In genomic region chr6:72362132-72363028, GRCm38 (mm10) we compare ENCODE assay signal across 8 mouse cellular contexts. TPM values are rescaled to one million over a fixed set of nuclear protein-coding genes. Genes with fewer than 3 reads are reported as not detected.
DNase-seq lines count a peak whose midpoint lies in the region; ATAC-seq and TF ChIP-seq lines count a peak whose summit lies in the region.

No protein-coding gene starts in this region.

- DNase-seq in MEL (ENCODE audit: low read depth, low spot score) = peak; percentile 99
- peak; percentile 96 to 98 for DNase-seq in cerebellum, adult 2 months
- DNase-seq in forebrain, postnatal 0 days = peak; percentile 97
- peak; percentile 96 for DNase-seq in heart, postnatal 4 days
- DNase-seq in layer of hippocampus, adult 8-10 months (ENCODE audit: low spot score in 2 of 2) = peak; percentile 97 to 98
- DNase-seq in ovary, adult 18-20 months (ENCODE audit: low spot score) = peak; percentile 96
- peak; percentile 98 for DNase-seq in thymus, postnatal 0 days (ENCODE audit: low spot score)

- peak; percentile 99 for ATAC-seq in forebrain, postnatal 0 days
- ATAC-seq in lung, embryonic 15.5 days (ENCODE audit: borderline replicate concordance, extremely low read depth, low FRiP score, low TSS enrichment) = peak; percentile 97

- H3K79me2 ChIP-seq in MEL (ENCODE audit: control insufficient read depth, insufficient read depth, low read length, poor library complexity) = peaks cover 8% of the 10 kb centered on the region

- TF ChIP-seq EP300 in MEL (IDR thresholded peaks at IDR 0.05; ENCODE audit: low read depth in 1 of 2, low read length in 2 of 2) = peak in 1 of 2 experiments; percentile 28; a peak in 1 of 4 replicates

- under 1% methylated on average over 42 of the region's 42 CpGs for WGBS in cerebellum, adult 2 months
- WGBS in forebrain, postnatal 0 days = under 1% methylated on average over 42 of the region's 42 CpGs
- under 1% methylated on average over 42 of the region's 42 CpGs for WGBS in lung, embryonic 15.5 days

- H3K27ac ChIP-seq in MEL (ENCODE audit: control insufficient read depth, low read depth, low read length) = peak overlapping the region; percentile 90
- H3K27ac ChIP-seq in cerebellum, adult 2 months (ENCODE audit: insufficient read depth, low read length) = peak overlapping the region; percentile 48; the same call in 1 of the 2 replicates
- peak overlapping the region; percentile 68 for H3K27ac ChIP-seq in forebrain, postnatal 0 days (ENCODE audit: low read depth, low read length)
- peak overlapping the region; percentile 86 for H3K27ac ChIP-seq in lung, embryonic 15.5 days

- no peak for TF ChIP-seq RAD21 in MEL (IDR thresholded peaks at IDR 0.05; ENCODE audit: low read depth, low read length)

- peak in 1 of 3 experiments; percentile 30; a peak in 4 of 6 replicates for TF ChIP-seq CTCF in MEL (IDR thresholded peaks at IDR 0.05 in 2 of 3, conservative IDR thresholded peaks at IDR 0.05 in 1 of 3; ENCODE audit: control insufficient read depth in 1 of 3, insufficient read depth in 1 of 3, low read depth in 2 of 3, low read length in 3 of 3, poor library complexity in 1 of 3, severe bottlenecking in 1 of 3)
- peak; percentile 37; the same call in 1 of the 2 replicates for TF ChIP-seq CTCF in cerebellum, adult 2 months (IDR thresholded peaks at IDR 0.05; ENCODE audit: borderline replicate concordance, insufficient read depth, low read depth, low read length)
- TF ChIP-seq CTCF in forebrain, postnatal 0 days (IDR thresholded peaks at IDR 0.05; ENCODE audit: low read depth) = peak; percentile 65

- H3K4me3 ChIP-seq in MEL (ENCODE audit: control insufficient read depth in 1 of 2, insufficient read depth in 1 of 2, low read depth in 2 of 2, low read length in 2 of 2) = peak overlapping the region; percentile 80 to 84
- peak overlapping the region; percentile 75 for H3K4me3 ChIP-seq in cerebellum, adult 2 months (replicated peaks; ENCODE audit: insufficient read depth, low read depth, low read length)
- H3K4me3 ChIP-seq in forebrain, postnatal 0 days (ENCODE audit: low read depth, low read length) = peak overlapping the region; percentile 73
- peak overlapping the region; percentile 77 for H3K4me3 ChIP-seq in lung, embryonic 15.5 days

- H3K4me2 ChIP-seq in forebrain, postnatal 0 days (ENCODE audit: low read depth) = peak overlapping the region; percentile 67
- H3K4me2 ChIP-seq in lung, embryonic 15.5 days = peak overlapping the region; percentile 74

- peak overlapping the region; percentile 86 for H3K9ac ChIP-seq in MEL (ENCODE audit: control insufficient read depth, low read depth, low read length, poor library complexity, severe bottlenecking)
- peak overlapping the region; percentile 71 for H3K9ac ChIP-seq in forebrain, postnatal 0 days
- peak overlapping the region; percentile 71 for H3K9ac ChIP-seq in lung, embryonic 15.5 days

- no peaks in the 10 kb centered on the region for H3K9me3 ChIP-seq in MEL (replicated peaks; ENCODE audit: insufficient read depth, low read length)
- H3K9me3 ChIP-seq in forebrain, postnatal 0 days (ENCODE audit: low read length) = no peaks in the 10 kb centered on the region
- no peaks in the 10 kb centered on the region for H3K9me3 ChIP-seq in lung, embryonic 15.5 days

- peaks cover 0 to 31% of the 10 kb centered on the region in 2 experiments; a peak in 2 of 4 replicates for H3K4me1 ChIP-seq in MEL (ENCODE audit: control insufficient read depth in 1 of 2, insufficient read depth in 2 of 2, low read length in 2 of 2)
- H3K4me1 ChIP-seq in cerebellum, adult 2 months (ENCODE audit: control insufficient read depth, insufficient read depth, low read length) = peaks cover 8% of the 10 kb centered on the region
- peaks cover 7% of the 10 kb centered on the region; the same call in 1 of the 2 replicates for H3K4me1 ChIP-seq in forebrain, postnatal 0 days (ENCODE audit: insufficient read depth)
- H3K4me1 ChIP-seq in lung, embryonic 15.5 days = peaks cover 33% of the 10 kb centered on the region

- H3K27me3 ChIP-seq in MEL (ENCODE audit: control insufficient read depth in 1 of 2, insufficient read depth in 2 of 2, low read length in 2 of 2) = no peaks in the 10 kb centered on the region
- H3K27me3 ChIP-seq in cerebellum, adult 2 months (ENCODE audit: control insufficient read depth, insufficient read depth, low read length) = no peaks in the 10 kb centered on the region
- no peaks in the 10 kb centered on the region for H3K27me3 ChIP-seq in forebrain, postnatal 0 days (ENCODE audit: insufficient read depth, low read length)
- H3K27me3 ChIP-seq in lung, embryonic 15.5 days = no peaks in the 10 kb centered on the region

- H3K36me3 ChIP-seq in MEL (ENCODE audit: control insufficient read depth in 1 of 2, insufficient read depth in 2 of 2, low read length in 2 of 2) = peaks cover 0 to 27% of the 10 kb centered on the region in 2 experiments; a peak in 2 of 4 replicates
- peaks cover 28% of the 10 kb centered on the region for H3K36me3 ChIP-seq in forebrain, postnatal 0 days (ENCODE audit: insufficient read depth)
- peaks cover 22% of the 10 kb centered on the region for H3K36me3 ChIP-seq in lung, embryonic 15.5 days

- TF ChIP-seq POLR2A in MEL (IDR thresholded peaks at IDR 0.05; ENCODE audit: control insufficient read depth in 1 of 2, insufficient read depth in 1 of 2, low read depth in 1 of 2, low read length in 2 of 2, poor library complexity in 1 of 2) = peak; percentile 59 to 95; a peak in 3 of 4 replicates
- TF ChIP-seq POLR2A in cerebellum, adult 2 months (IDR thresholded peaks at IDR 0.05; ENCODE audit: borderline replicate concordance, insufficient read depth, low read length) = peak; percentile 81

RNA-seq across cellular contexts. Expression of gene Rnf181, which starts 4.4 kb away (rescaled TPM):
- 47.2 and 50.7 TPM in 2 replicates for total RNA-seq in MEL (2012; rRNA removed)
- 100 to 1,000 TPM; 107 to 268 TPM for polyA plus RNA-seq in MEL (2012; ENCODE audit: insufficient read depth in 1 of 2, insufficient read length in 2 of 2, low read depth in 1 of 2, low replicate concordance in 2 of 2, missing spikeins in 1 of 2)
- polyA plus RNA-seq in cerebellum, adult 2 months (2012; rRNA removed) = 92.1 and 95.8 TPM in 2 replicates
- total RNA-seq in forebrain, postnatal 0 days (2014; rRNA removed) = 66.9 and 76.3 TPM in 2 replicates
- 117 and 124 TPM in 2 replicates for polyA plus RNA-seq in forebrain, postnatal 0 days (2015; fragmentation: Nextera tagmentation; extraction: Ambion mirVana)
- 10 to 100 TPM; 41.1 to 42.4 TPM for total RNA-seq in heart, postnatal 4 days (2021)
- total RNA-seq in layer of hippocampus, adult 8-10 months (2022) = 10 to 100 TPM; 72.3 to 86.0 (median 78.8) TPM
- 130 and 137 TPM in 2 replicates for polyA plus RNA-seq in lung, embryonic 15.5 days (2015; fragmentation: Nextera tagmentation; extraction: Ambion mirVana)
- polyA plus RNA-seq in thymus, postnatal 0 days (2015; fragmentation: Nextera tagmentation; extraction: Ambion mirVana) = 135 and 138 TPM in 2 replicates

RNA-seq across cellular contexts. Expression of gene Tmem150a, which starts 7.1 kb away (rescaled TPM):
- 0.15 and 0.16 TPM in 2 replicates for total RNA-seq in MEL (2012; rRNA removed)
- 1 to 10 TPM in 1 of 2 experiments, not detected in 1; 2.5 TPM for polyA plus RNA-seq in MEL (2012; ENCODE audit: insufficient read depth in 1 of 2, insufficient read length in 2 of 2, low read depth in 1 of 2, low replicate concordance in 2 of 2, missing spikeins in 1 of 2)
- 19.5 and 19.8 TPM in 2 replicates for polyA plus RNA-seq in cerebellum, adult 2 months (2012; rRNA removed)
- total RNA-seq in forebrain, postnatal 0 days (2014; rRNA removed) = 22.9 and 24.3 TPM in 2 replicates
- 17.2 and 17.5 TPM in 2 replicates for polyA plus RNA-seq in forebrain, postnatal 0 days (2015; fragmentation: Nextera tagmentation; extraction: Ambion mirVana)
- 10 to 100 TPM in 1 of 2 experiments, 1 to 10 TPM in 1; 9.8 to 12.3 TPM for total RNA-seq in heart, postnatal 4 days (2021)
- 10 to 100 TPM; 10.9 to 13.4 (median 11.4) TPM for total RNA-seq in layer of hippocampus, adult 8-10 months (2022)
- polyA plus RNA-seq in lung, embryonic 15.5 days (2015; fragmentation: Nextera tagmentation; extraction: Ambion mirVana) = 12.1 and 12.2 TPM in 2 replicates
- 1.6 and 1.9 TPM in 2 replicates for polyA plus RNA-seq in thymus, postnatal 0 days (2015; fragmentation: Nextera tagmentation; extraction: Ambion mirVana)

RNA-seq across cellular contexts. Expression of gene 0610030E20Rik, which starts 15.3 kb away (rescaled TPM):
- 13.8 and 14.2 TPM in 2 replicates for total RNA-seq in MEL (2012; rRNA removed)
- polyA plus RNA-seq in MEL (2012; ENCODE audit: insufficient read depth in 1 of 2, insufficient read length in 2 of 2, low read depth in 1 of 2, low replicate concordance in 2 of 2, missing spikeins in 1 of 2) = 10 to 100 TPM in 1 of 2 experiments, not detected in 1; 28.5 TPM
- polyA plus RNA-seq in cerebellum, adult 2 months (2012; rRNA removed) = 25.1 and 26.1 TPM in 2 replicates
- total RNA-seq in forebrain, postnatal 0 days (2014; rRNA removed) = 6.5 and 10.9 TPM in 2 replicates
- polyA plus RNA-seq in forebrain, postnatal 0 days (2015; fragmentation: Nextera tagmentation; extraction: Ambion mirVana) = 9.7 and 15.4 TPM in 2 replicates
- 10 to 100 TPM; 12.7 to 13.0 TPM for total RNA-seq in heart, postnatal 4 days (2021)
- total RNA-seq in layer of hippocampus, adult 8-10 months (2022) = 10 to 100 TPM; 15.6 to 19.6 (median 18.1) TPM
- 27.4 and 28.2 TPM in 2 replicates for polyA plus RNA-seq in lung, embryonic 15.5 days (2015; fragmentation: Nextera tagmentation; extraction: Ambion mirVana)
- 31.7 and 32.5 TPM in 2 replicates for polyA plus RNA-seq in thymus, postnatal 0 days (2015; fragmentation: Nextera tagmentation; extraction: Ambion mirVana)

RNA-seq across cellular contexts. Expression of gene Usp39, which starts 17.4 kb away (rescaled TPM):
- 106 and 113 TPM in 2 replicates for total RNA-seq in MEL (2012; rRNA removed)
- 100 to 1,000 TPM in 1 of 2 experiments, not detected in 1; 103 TPM for polyA plus RNA-seq in MEL (2012; ENCODE audit: insufficient read depth in 1 of 2, insufficient read length in 2 of 2, low read depth in 1 of 2, low replicate concordance in 2 of 2, missing spikeins in 1 of 2)
- 31.5 and 33.3 TPM in 2 replicates for polyA plus RNA-seq in cerebellum, adult 2 months (2012; rRNA removed)
- total RNA-seq in forebrain, postnatal 0 days (2014; rRNA removed) = 52.6 and 52.7 TPM in 2 replicates
- polyA plus RNA-seq in forebrain, postnatal 0 days (2015; fragmentation: Nextera tagmentation; extraction: Ambion mirVana) = 39.0 and 42.8 TPM in 2 replicates
- total RNA-seq in heart, postnatal 4 days (2021) = 10 to 100 TPM; 28.1 to 29.1 TPM
- total RNA-seq in layer of hippocampus, adult 8-10 months (2022) = 10 to 100 TPM; 31.3 to 34.3 (median 32.4) TPM
- polyA plus RNA-seq in lung, embryonic 15.5 days (2015; fragmentation: Nextera tagmentation; extraction: Ambion mirVana) = 45.1 and 49.6 TPM in 2 replicates
- polyA plus RNA-seq in thymus, postnatal 0 days (2015; fragmentation: Nextera tagmentation; extraction: Ambion mirVana) = 51.1 and 52.8 TPM in 2 replicates

RNA-seq across cellular contexts. Expression of gene Vamp5, which starts 17.9 kb away (rescaled TPM):
- 490 and 593 TPM in 2 replicates for total RNA-seq in MEL (2012; rRNA removed)
- polyA plus RNA-seq in MEL (2012; ENCODE audit: insufficient read depth in 1 of 2, insufficient read length in 2 of 2, low read depth in 1 of 2, low replicate concordance in 2 of 2, missing spikeins in 1 of 2) = 100 to 1,000 TPM in 1 of 2 experiments, not detected in 1; 465 TPM
- polyA plus RNA-seq in cerebellum, adult 2 months (2012; rRNA removed) = 10.6 and 11.9 TPM in 2 replicates
- total RNA-seq in forebrain, postnatal 0 days (2014; rRNA removed) = 12.7 and 17.1 TPM in 2 replicates
- 11.6 and 13.1 TPM in 2 replicates for polyA plus RNA-seq in forebrain, postnatal 0 days (2015; fragmentation: Nextera tagmentation; extraction: Ambion mirVana)
- 10 to 100 TPM; 33.4 to 36.0 TPM for total RNA-seq in heart, postnatal 4 days (2021)
- total RNA-seq in layer of hippocampus, adult 8-10 months (2022) = 1 to 10 TPM; 3.8 to 8.8 (median 7.4) TPM
- 34.5 and 37.5 TPM in 2 replicates for polyA plus RNA-seq in lung, embryonic 15.5 days (2015; fragmentation: Nextera tagmentation; extraction: Ambion mirVana)
- 24.7 and 29.0 TPM in 2 replicates for polyA plus RNA-seq in thymus, postnatal 0 days (2015; fragmentation: Nextera tagmentation; extraction: Ambion mirVana)

Comparison
In these comparisons a context has a peak if more than half of its experiments do, and no peak if none do; other contexts are left out.
1. Peak in every context shown above with its lines: DNase-seq, ATAC-seq, H3K4me3 ChIP-seq and H3K27ac ChIP-seq.